Comparison of ENCODE assay signal across 11 mouse cellular contexts in the genomic region with DNA sequence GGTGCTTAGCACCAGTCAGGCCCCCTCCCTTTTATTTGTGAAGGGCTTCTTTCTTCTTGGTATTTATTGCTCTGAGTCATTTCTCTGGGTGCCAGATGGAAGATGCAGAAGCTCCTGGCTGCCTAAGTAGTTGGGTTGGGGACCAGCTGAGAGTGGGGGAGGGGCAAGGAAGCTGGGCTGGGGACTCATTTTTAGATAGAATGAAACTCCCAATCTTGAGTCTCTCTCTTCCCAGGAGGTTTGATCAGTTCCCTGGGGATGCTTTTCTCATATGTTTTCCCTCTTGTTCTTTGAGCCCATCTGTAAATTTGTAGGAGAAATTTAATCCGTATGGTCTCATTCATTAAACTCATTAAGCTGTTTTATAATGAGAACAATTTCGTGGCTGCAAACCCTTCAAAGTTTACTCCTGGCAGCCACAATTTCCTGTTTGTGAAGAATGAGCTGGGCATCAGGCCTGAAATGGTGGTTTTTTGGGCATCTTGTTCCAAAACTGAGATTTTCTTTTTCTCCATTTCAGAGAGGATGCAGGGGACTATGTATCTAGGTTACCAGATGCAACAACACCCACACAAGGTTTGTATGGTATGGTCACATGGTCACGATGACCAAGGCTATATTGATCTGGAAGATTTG.
DNase-seq lines count a peak whose midpoint lies in the region; ATAC-seq lines count a peak whose summit lies in the region.
"Had no signal": no experiment of that assay in that cellular context is flagged by ENCODE, and none has a peak within 500 bp of the region (broad histone marks: within the 10 kb centered on the region; RNA-seq: fewer than 3 reads in every experiment).

No protein-coding gene starts in this region.

- H3K4me2 ChIP-seq in embryonic facial prominence, embryonic 11.5 days (ENCODE audit: low read depth, low read length), result no peak overlapping the region
- no peak overlapping the region for H3K4me2 ChIP-seq in heart, embryonic 11.5 days
- no peak overlapping the region for H3K4me2 ChIP-seq in kidney, embryonic 15.5 days
- H3K4me2 ChIP-seq: liver, embryonic 15.5 days had no signal

- H3K27ac ChIP-seq in embryonic facial prominence, embryonic 11.5 days (replicated peaks; ENCODE audit: low read depth, low read length), result no peak overlapping the region
- H3K27ac ChIP-seq in embryonic facial prominence, embryonic 10.5 days (replicated peaks), result no peak overlapping the region
- no peak overlapping the region for H3K27ac ChIP-seq in heart, embryonic 11.5 days (ENCODE audit: low read depth, low read length)
- H3K27ac ChIP-seq in kidney, embryonic 15.5 days, result no peak overlapping the region
- H3K27ac ChIP-seq: liver, embryonic 15.5 days had no signal

- peak; percentile 2 for DNase-seq in embryonic facial prominence, embryonic 11.5 days (ENCODE audit: low spot score)
- no peak for DNase-seq in embryonic facial prominence, embryonic 10.5 days (ENCODE audit: low spot score)
- DNase-seq in MN1 (ENCODE audit: low spot score), result peak; percentile 36
- peak; percentile 70 for DNase-seq in layer of hippocampus, adult 11-12 months (ENCODE audit: low spot score)
- DNase-seq in left cerebral cortex, postnatal 25 days (ENCODE audit: low spot score in 2 of 2), result peak; percentile 35 to 45
- no peak for DNase-seq in ovary, postnatal 14 days (ENCODE audit: low spot score)
- DNase-seq: kidney, adult 11 months had no signal

- H3K4me1 ChIP-seq in embryonic facial prominence, embryonic 11.5 days (ENCODE audit: control insufficient read depth, insufficient read depth, low read length), result no peaks in the 10 kb centered on the region
- H3K4me1 ChIP-seq in embryonic facial prominence, embryonic 10.5 days, result peaks cover 20% of the 10 kb centered on the region
- H3K4me1 ChIP-seq in heart, embryonic 11.5 days (ENCODE audit: control insufficient read depth, insufficient read depth, low read length), result peaks cover 14% of the 10 kb centered on the region
- H3K4me1 ChIP-seq in kidney, embryonic 15.5 days, result peaks cover 12% of the 10 kb centered on the region
- H3K4me1 ChIP-seq: liver, embryonic 15.5 days had no signal

- H3K36me3 ChIP-seq in embryonic facial prominence, embryonic 11.5 days (replicated peaks; ENCODE audit: control insufficient read depth, insufficient read depth, low read depth, low read length), result no peaks in the 10 kb centered on the region
- no peaks in the 10 kb centered on the region for H3K36me3 ChIP-seq in embryonic facial prominence, embryonic 10.5 days (replicated peaks)
- H3K36me3 ChIP-seq in heart, embryonic 11.5 days (ENCODE audit: control insufficient read depth, insufficient read depth, low read length), result no peaks in the 10 kb centered on the region
- H3K36me3 ChIP-seq in kidney, embryonic 15.5 days, result no peaks in the 10 kb centered on the region
- H3K36me3 ChIP-seq: G1E; liver, embryonic 15.5 days had no signal

- H3K4me3 ChIP-seq in embryonic facial prominence, embryonic 11.5 days (ENCODE audit: low read depth, low read length), result no peak overlapping the region
- H3K4me3 ChIP-seq in embryonic facial prominence, embryonic 10.5 days, result no peak overlapping the region
- H3K4me3 ChIP-seq in heart, embryonic 11.5 days (ENCODE audit: low read depth, low read length), result no peak overlapping the region
- no peak overlapping the region for H3K4me3 ChIP-seq in kidney, embryonic 15.5 days (replicated peaks)
- H3K4me3 ChIP-seq: liver, embryonic 15.5 days had no signal

- no peaks in the 10 kb centered on the region for H3K27me3 ChIP-seq in embryonic facial prominence, embryonic 11.5 days (ENCODE audit: control insufficient read depth, insufficient read depth, low read length)
- H3K27me3 ChIP-seq in embryonic facial prominence, embryonic 10.5 days (replicated peaks; ENCODE audit: low read depth, poor library complexity, severe bottlenecking), result no peaks in the 10 kb centered on the region
- no peaks in the 10 kb centered on the region for H3K27me3 ChIP-seq in heart, embryonic 11.5 days (ENCODE audit: control insufficient read depth, insufficient read depth, low read length)
- no peaks in the 10 kb centered on the region for H3K27me3 ChIP-seq in kidney, embryonic 15.5 days
- H3K27me3 ChIP-seq: liver, embryonic 15.5 days had no signal

- H3K9me3 ChIP-seq in embryonic facial prominence, embryonic 11.5 days (replicated peaks; ENCODE audit: control insufficient read depth, low read length), result no peaks in the 10 kb centered on the region
- H3K9me3 ChIP-seq in embryonic facial prominence, embryonic 10.5 days, result no peaks in the 10 kb centered on the region
- H3K9me3 ChIP-seq in heart, embryonic 11.5 days (replicated peaks; ENCODE audit: control insufficient read depth, low read length), result 0 out of 2 replicates have a peak, but pooled peaks cover 2% of the 10 kb centered on the region
- H3K9me3 ChIP-seq in kidney, embryonic 15.5 days (replicated peaks), result no peaks in the 10 kb centered on the region
- H3K9me3 ChIP-seq: liver, embryonic 15.5 days had no signal

- no peak overlapping the region for H3K9ac ChIP-seq in embryonic facial prominence, embryonic 11.5 days (replicated peaks; ENCODE audit: low read length)
- no peak overlapping the region for H3K9ac ChIP-seq in heart, embryonic 11.5 days (ENCODE audit: low read depth, low read length)
- no peak overlapping the region for H3K9ac ChIP-seq in kidney, embryonic 15.5 days
- H3K9ac ChIP-seq: liver, embryonic 15.5 days had no signal

- no peak for ATAC-seq in embryonic facial prominence, embryonic 11.5 days (replicated peaks; ENCODE audit: insufficient number of reproducible peaks, low FRiP score, low TSS enrichment, low read depth)
- ATAC-seq in heart, embryonic 11.5 days (replicated peaks; ENCODE audit: insufficient number of reproducible peaks, low FRiP score, low TSS enrichment), result no peak
- ATAC-seq in kidney, embryonic 15.5 days (replicated peaks; ENCODE audit: low FRiP score), result no peak

- intact Hi-C loops in left cerebral cortex, postnatal 25 days (cut with DNase I), result loop anchor here (10.0 kb wide), 1 partner anchor 383 kb away; no protein-coding TSS in a partner anchor

- WGBS in embryonic facial prominence, embryonic 11.5 days, result 63% methylated on average over 3 of the region's 3 CpGs
- whole genome bisulfite sequencing in embryonic facial prominence, embryonic 10.5 days, result 63% methylated on average over 3 of the region's 3 CpGs
- 77% methylated on average over 3 of the region's 3 CpGs for WGBS in heart, embryonic 11.5 days (ENCODE audit: insufficient replicate concordance)
- 59% methylated on average over 3 of the region's 3 CpGs for WGBS in kidney, embryonic 15.5 days

Comparison
In these comparisons a context has a peak if more than half of its experiments do, and no peak if none do; other contexts are left out.
1. DNase-seq: peak in embryonic facial prominence, embryonic 11.5 days (single experiment), MN1 (single experiment), layer of hippocampus, adult 11-12 months (single experiment) and left cerebral cortex, postnatal 25 days (2 of 2); none in embryonic facial prominence, embryonic 10.5 days (single experiment) and ovary, postnatal 14 days (single experiment).